Mouse (Mus musculus) embryonic facial prominence, embryonic 14.5 days (tissue): ENCODE measurements around the gene Swsap1. TPM values are rescaled to one million over a fixed set of nuclear protein-coding genes. Genes with fewer than 3 reads are reported as not detected.

Experiments
- ATAC-seq: fragments of 200-750 bp; cut with Nextera tagmentation; 2 replicates; pipeline ENCODE4 v1.8.0; 2017; ENCODE audit warnings: low read depth, moderate number of reproducible peaks, moderate TSS enrichment
- DNase-seq: peaks from one replicate; pipeline ENCODE4 v3.0.0-alpha.2; 2015; ENCODE audit warnings: low spot score
- H3K27ac ChIP-seq: fragments of 300-500 bp; sonication (generic); replicated peaks from 2 replicates; pipeline ENCODE4 v1.5.1; 2014; ENCODE audit warnings: low read depth, mild to moderate bottlenecking, low read length, moderate library complexity
- H3K27me3 ChIP-seq: fragments of 300-500 bp; sonication (generic); replicated peaks from 2 replicates; pipeline ENCODE4 v1.6.1; 2014; ENCODE audit warnings: low read length; ENCODE audit not compliant: control insufficient read depth, insufficient read depth
- H3K36me3 ChIP-seq: fragments of 300-500 bp; sonication (generic); 2 replicates; pipeline ENCODE4 v1.6.1; 2014; ENCODE audit warnings: low read length, mixed read lengths; ENCODE audit not compliant: control insufficient read depth, insufficient read depth
- H3K4me1 ChIP-seq: fragments of 300-500 bp; sonication (generic); 2 replicates; pipeline ENCODE4 v1.6.1; 2014; ENCODE audit warnings: antibody characterized with exemption, low read length; ENCODE audit not compliant: control insufficient read depth, insufficient read depth
- H3K4me2 ChIP-seq: fragments of 300-500 bp; sonication (generic); 2 replicates; pipeline ENCODE4 v1.6.1; 2014; ENCODE audit warnings: low read depth, mild to moderate bottlenecking, low read length, moderate library complexity, mixed read lengths
- H3K4me3 ChIP-seq: fragments of 300-500 bp; sonication (generic); 2 replicates; pipeline ENCODE4 v1.5.1; 2014; ENCODE audit warnings: low read depth, mild to moderate bottlenecking, low read length
- H3K9ac ChIP-seq: fragments of 300-500 bp; sonication (generic); 2 replicates; pipeline ENCODE4 v1.6.1; 2014; ENCODE audit warnings: low read depth, mild to moderate bottlenecking, low read length, moderate library complexity, mixed read lengths
- H3K9me3 ChIP-seq: fragments of 300-500 bp; sonication (generic); 2 replicates; pipeline ENCODE4 v1.6.1; 2016; ENCODE audit warnings: low read length; ENCODE audit not compliant: control insufficient read depth
- WGBS: fragments of 180-500 bp; shearing (Covaris S2); extraction: QIAGEN DNeasy Blood & Tissue Kit; methylation state at CpG from one replicate; pipeline ENCODE4 v1.1.7; 2014; 5-methylcytosine and 5-hydroxymethylcytosine counted together
- polyA plus RNA-seq: library from polyadenylated mRNA; unstranded; fragments of >200 nt; fragmentation: Nextera tagmentation; extraction: Ambion mirVana; gene quantifications from 2 replicates; pipeline ENCODE4 v1.2.1, GENCODE M21; 2014

Swsap1 gene
- polyA plus RNA-seq, 1 experiment from 2014 or later, result 9.5 TPM

DNA sequence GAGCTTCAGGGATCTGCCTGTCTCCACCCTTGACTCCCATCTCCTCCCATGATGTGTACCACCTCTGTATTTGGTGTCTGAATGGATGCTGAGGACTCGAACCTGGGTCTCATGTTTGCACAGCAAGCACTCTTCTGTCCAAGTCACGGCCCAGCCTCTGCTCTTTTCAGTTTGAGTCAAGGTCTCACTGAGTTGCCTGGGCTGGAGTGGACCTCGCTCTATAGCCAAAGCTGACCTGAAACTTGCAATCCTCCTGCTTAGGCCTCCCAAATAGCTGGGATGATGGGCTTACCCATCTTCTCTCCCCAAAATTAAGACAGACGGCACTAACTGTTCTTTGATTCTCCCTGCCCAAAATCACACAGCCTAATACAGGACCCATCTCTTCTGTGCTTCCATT is 32.5 kb upstream of the Swsap1 start:
- no peaks in the 10 kb centered on the region for H3K9me3 ChIP-seq
- H3K36me3 ChIP-seq, result no peaks in the 10 kb centered on the region
- no peak overlapping the region for H3K27ac ChIP-seq
- ATAC-seq (no peak), DNase-seq (no peak)
- H3K9ac ChIP-seq, result no peak overlapping the region
- WGBS, result 86% methylated on average over 4 of the region's 4 CpGs
- H3K4me2 ChIP-seq, result no peak overlapping the region
- H3K27me3 ChIP-seq, result no peaks in the 10 kb centered on the region
- no peak overlapping the region for H3K4me3 ChIP-seq
- H3K4me1 ChIP-seq, result peaks cover 8% of the 10 kb centered on the region

DNA sequence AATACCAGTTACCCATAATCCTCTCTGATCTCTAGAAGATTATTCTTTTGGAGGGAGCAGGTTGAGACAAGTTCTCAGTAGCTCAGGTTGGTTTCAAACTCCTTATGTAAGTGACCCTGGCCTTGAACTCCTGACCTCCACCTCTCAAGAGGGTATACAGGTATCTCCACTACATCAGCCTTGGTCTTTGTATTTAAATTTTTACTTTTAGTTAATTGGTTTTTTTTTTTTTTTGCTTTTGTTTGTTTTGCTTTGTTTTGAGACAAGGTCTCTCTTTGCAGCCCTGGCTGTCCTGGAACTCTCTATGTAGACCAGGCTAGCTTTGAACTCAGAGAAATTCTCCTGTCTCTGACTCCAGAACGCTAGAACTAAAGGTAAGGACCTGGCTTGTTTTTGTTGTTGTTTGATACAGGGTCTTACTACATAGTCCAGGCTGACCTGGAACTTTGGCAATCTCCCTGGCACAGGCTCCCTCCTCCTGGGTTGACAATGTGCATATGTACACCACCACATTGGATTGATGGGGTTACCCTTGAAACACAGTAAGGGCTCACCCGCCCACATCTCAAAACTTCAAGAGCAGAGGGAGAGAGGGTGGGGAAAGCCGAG is 32.0 kb upstream of the Swsap1 start:
- ATAC-seq, result no peak
- 0 out of 2 replicates have a peak overlapping the region, but pooled peaks have one; percentile 40 for H3K27ac ChIP-seq

DNA sequence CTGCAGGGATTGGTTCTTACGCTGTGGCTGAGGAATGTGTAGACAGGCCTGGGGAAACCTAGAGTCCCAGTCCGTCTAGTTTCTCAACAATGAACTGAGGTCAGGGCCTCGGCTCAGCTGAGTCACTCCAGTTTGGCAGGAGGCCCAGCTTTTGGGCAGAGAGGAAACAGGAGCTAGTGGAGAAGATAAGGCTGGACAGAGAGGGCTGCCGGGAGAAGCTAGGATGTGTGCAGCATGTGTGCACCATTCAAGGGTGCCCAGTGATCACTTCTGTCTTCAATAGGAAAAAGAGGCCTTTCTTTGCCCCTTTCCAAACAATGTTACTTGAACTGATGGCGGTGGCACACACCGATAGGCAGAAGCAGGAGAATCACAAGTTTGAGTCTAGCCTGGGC is 31.5 kb upstream of the Swsap1 start:
- 56% methylated on average over 6 of the region's 6 CpGs for WGBS
- ATAC-seq, result peak; percentile 44
- DNase-seq, result peak; percentile 81

More for the DNA sequence above, 32.0 kb upstream of the Swsap1 start:
- Histone ChIP-seq H3K4me3 (no peak overlapping the region), H3K4me1 (peaks cover 8% of the 10 kb centered on the region), H3K9me3 (no peaks in the 10 kb centered on the region), H3K4me2 (no peak overlapping the region), H3K36me3 (no peaks in the 10 kb centered on the region), H3K9ac (no peak overlapping the region), H3K27me3 (no peaks in the 10 kb centered on the region)
- WGBS, result 56% methylated on average over 3 of the region's 3 CpGs
- no peak for DNase-seq

DNA sequence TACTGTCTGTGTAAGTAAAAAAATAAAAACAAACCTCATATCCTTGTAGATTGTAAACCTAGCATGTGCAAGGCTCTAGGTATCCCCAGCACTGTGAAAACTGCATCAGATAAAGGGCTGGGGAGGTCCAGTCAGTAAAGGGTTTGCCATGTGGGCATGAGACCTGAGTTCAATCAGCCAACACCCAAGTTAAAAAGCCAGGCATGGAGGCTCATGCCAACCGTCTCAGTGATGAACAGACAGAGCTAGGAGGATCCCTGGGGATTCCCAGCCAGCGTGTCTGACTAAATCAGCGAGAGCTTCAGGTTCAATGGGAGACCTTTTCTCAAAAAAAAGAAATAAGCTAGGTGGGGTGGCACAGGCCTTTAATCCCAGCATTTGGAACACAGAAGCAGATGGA is 30.5 kb upstream of the Swsap1 start:
- Histone ChIP-seq H3K9me3 (no peaks in the 10 kb centered on the region), H3K4me1 (peaks cover 8% of the 10 kb centered on the region), H3K27ac (no peak overlapping the region), H3K9ac (no peak overlapping the region), H3K4me3 (no peak overlapping the region), H3K4me2 (no peak overlapping the region), H3K36me3 (no peaks in the 10 kb centered on the region), H3K27me3 (no peaks in the 10 kb centered on the region)
- WGBS, result 89% methylated on average over 3 of the region's 3 CpGs
- DNase-seq (no peak), ATAC-seq (no peak)

More for the DNA sequence above, 31.5 kb upstream of the Swsap1 start:
- Histone ChIP-seq H3K9me3 (no peaks in the 10 kb centered on the region), H3K4me1 (peaks cover 8% of the 10 kb centered on the region), H3K4me3 (no peak overlapping the region), H3K9ac (no peak overlapping the region), H3K4me2 (no peak overlapping the region), H3K27ac (0 out of 2 replicates have a peak overlapping the region, but pooled peaks have one; percentile 40), H3K27me3 (no peaks in the 10 kb centered on the region), H3K36me3 (no peaks in the 10 kb centered on the region)

DNA sequence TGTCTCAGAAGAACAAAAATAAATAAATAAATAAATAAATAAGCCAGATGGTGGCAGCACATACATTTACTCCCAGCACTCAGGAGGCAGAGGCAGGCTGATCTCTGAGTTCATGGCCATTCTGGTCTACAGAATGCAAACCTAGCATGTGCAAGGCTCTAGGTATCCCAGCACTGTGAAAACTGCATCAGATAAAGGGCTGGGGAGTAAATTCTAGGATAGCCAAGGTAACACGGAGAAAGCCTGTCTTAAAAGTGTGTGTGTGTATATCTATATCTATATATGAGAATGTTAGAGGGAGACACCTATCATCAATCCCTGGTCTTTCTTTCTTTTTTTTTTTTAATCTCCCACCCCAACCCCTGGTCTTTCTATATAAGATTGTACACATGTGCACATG is 30.0 kb upstream of the Swsap1 start:
- Histone ChIP-seq H3K4me2 (no peak overlapping the region), H3K4me3 (no peak overlapping the region), H3K9me3 (no peaks in the 10 kb centered on the region), H3K9ac (no peak overlapping the region), H3K4me1 (peaks cover 8% of the 10 kb centered on the region), H3K27me3 (no peaks in the 10 kb centered on the region), H3K36me3 (no peaks in the 10 kb centered on the region), H3K27ac (no peak overlapping the region)
- ATAC-seq (no peak), DNase-seq (no peak)
- WGBS, result 92% methylated on average over 1 of the region's 1 CpGs

DNA sequence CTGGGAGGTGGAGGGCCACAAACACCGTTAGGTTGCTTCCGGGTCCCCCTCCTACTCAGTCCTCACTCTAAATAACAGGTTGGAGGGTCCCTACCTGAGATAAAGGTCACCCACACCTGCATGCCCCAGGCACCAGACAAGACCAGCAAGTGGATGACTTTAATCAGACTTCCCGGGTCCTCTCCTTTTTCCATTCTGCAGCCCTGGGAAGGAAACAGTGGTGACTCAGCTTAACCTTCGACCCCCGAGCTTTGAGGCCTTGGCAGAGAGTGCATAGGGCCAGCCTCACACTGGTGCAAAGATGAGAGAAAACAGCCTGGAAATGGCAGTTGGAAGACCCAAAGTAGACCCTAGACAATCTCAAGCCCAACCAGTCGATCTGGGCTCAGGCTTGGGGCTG is 29.4 kb upstream of the Swsap1 start:
- H3K4me3 ChIP-seq, result peak overlapping the region; percentile 49
- peak overlapping the region; percentile 63 for H3K4me2 ChIP-seq
- DNase-seq (no peak), ATAC-seq (no peak)
- H3K4me1 ChIP-seq, result peaks cover 8% of the 10 kb centered on the region
- WGBS, result 80% methylated on average over 6 of the region's 6 CpGs
- H3K36me3 ChIP-seq, result no peaks in the 10 kb centered on the region
- H3K9ac ChIP-seq, result peak overlapping the region; percentile 67; the same call in 1 of the 2 replicates
- H3K27ac ChIP-seq, result no peak overlapping the region
- no peaks in the 10 kb centered on the region for H3K27me3 ChIP-seq
- no peaks in the 10 kb centered on the region for H3K9me3 ChIP-seq

DNA sequence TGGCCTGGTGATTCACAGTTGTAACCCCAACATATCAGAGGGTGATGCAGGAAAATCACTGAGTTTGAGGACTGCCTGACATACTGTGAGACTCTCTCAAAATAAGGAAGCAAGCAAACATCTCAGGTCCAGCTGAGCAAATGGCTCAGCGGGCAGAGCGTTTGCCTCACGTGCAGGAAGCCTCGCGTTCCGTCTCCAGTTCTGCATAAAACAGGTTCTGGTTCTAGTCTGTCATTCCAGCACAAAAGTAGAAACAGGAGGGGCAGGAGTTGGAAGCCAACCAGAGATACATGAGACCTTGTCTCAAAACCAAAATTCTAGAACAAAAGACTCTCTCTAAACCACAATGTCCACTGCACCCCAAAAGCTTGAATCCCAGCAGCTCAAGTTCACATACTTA is 28.8 kb upstream of the Swsap1 start:
- WGBS, result 3% methylated on average over 6 of the region's 6 CpGs
- ATAC-seq (no peak), DNase-seq (peak; percentile 12)
- no peaks in the 10 kb centered on the region for H3K27me3 ChIP-seq
- H3K9me3 ChIP-seq, result no peaks in the 10 kb centered on the region
- peak overlapping the region; percentile 63 for H3K4me2 ChIP-seq
- H3K4me1 ChIP-seq, result peaks cover 8% of the 10 kb centered on the region
- no peak overlapping the region; the same call in 1 of the 2 replicates for H3K27ac ChIP-seq
- H3K36me3 ChIP-seq, result no peaks in the 10 kb centered on the region
- peak overlapping the region; percentile 67 for H3K9ac ChIP-seq
- peak overlapping the region; percentile 49 for H3K4me3 ChIP-seq

DNA sequence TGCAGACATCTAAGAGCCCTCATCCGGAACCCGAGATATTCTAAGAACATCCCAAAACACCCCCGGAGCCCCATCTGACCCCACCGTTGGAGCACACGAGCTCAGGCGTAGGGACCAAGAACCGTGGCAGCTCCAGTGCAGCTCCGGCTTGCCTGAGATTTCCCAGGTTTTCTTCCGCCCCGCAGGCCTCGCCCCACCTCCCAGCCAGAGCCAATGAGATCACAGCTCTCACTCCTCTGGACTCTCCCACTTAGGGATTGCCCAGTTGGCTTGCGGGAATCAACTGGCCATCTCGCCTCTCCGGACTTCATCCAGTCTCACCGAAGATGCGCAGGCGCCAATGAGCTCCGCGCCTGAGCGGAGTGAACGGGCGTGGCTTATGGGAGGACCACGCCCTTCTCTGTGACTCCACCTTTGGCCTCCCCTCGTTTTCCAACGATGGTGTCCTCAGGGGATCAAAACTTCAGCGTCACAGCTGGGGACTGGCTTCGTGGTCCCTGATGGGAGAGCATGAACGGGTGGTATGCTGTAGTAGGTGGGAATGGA is 28.3 kb upstream of the Swsap1 start, which contains the start of the genes Ccdc159 and Tmem205:
Ccdc159 (plus strand) TSS at position 264 of the 546 bp plus-strand sequence.
Tmem205 (minus strand) TSS at position 349 of the 546 bp plus-strand sequence.
- DNase-seq, result peak; percentile 99
- peak; percentile 97 for ATAC-seq
- peak within 1 kb of the TSS; percentile 49 for H3K4me3 ChIP-seq
- H3K27me3 ChIP-seq, result no peaks in the 10 kb centered on the region
- peak within 1 kb of the TSS; percentile 67 for H3K9ac ChIP-seq
- peak within 1 kb of the TSS; percentile 63 for H3K4me2 ChIP-seq
- no peaks in the 10 kb centered on the region for H3K9me3 ChIP-seq
- under 1% methylated on average over 28 of the region's 28 CpGs for WGBS
- H3K4me1 ChIP-seq, result peaks cover 8% of the 10 kb centered on the region
- no peaks in the 10 kb centered on the region for H3K36me3 ChIP-seq
- H3K27ac ChIP-seq, result peak within 1 kb of the TSS; percentile 57

DNA sequence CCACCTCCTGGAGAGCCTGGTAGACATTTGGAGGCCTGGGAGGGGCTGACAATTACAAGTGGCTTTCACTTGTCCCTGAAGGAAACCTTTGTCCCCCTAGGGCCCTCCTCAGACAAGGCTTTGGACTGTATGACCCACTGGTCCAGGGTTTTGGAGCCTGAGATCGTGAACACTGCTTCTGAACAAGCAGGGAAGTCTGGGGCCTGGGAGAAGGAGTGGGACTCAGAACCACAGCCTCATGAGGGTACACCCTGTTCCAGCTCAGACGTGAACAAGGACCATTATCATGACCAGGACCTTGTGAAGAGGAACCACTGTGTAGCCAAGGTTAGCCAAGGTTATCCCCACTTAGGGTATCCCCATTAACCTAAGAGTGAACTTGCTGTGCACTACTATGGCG is 26.3 kb upstream of the Swsap1 start:
- Histone ChIP-seq H3K27ac (no peak overlapping the region), H3K27me3 (no peaks in the 10 kb centered on the region), H3K4me2 (no peak overlapping the region), H3K4me1 (peaks cover 8% of the 10 kb centered on the region), H3K4me3 (no peak overlapping the region), H3K36me3 (no peaks in the 10 kb centered on the region), H3K9me3 (no peaks in the 10 kb centered on the region), H3K9ac (no peak overlapping the region)
- WGBS, result 85% methylated on average over 3 of the region's 3 CpGs
- ATAC-seq (no peak), DNase-seq (no peak)
